Mouse (Mus musculus) CH12.LX (cell line): ENCODE results near the gene Sec16a. TPM values are rescaled to one million over a fixed set of nuclear protein-coding genes. Genes with fewer than 3 reads are reported as not detected.
A peak's percentile ranks its signal among the peaks of the same experiment; 100 is the strongest.

Experiments used
- DNase-seq: peaks from one replicate; pipeline ENCODE4 v3.0.0-alpha.2; 2013; ENCODE audit errors: extremely low read depth
- H3K27ac ChIP-seq: 2 replicates; pipeline ENCODE4 v1.5.1; 2012; ENCODE audit warnings: low read depth, mild to moderate bottlenecking, control low read depth, moderate library complexity; ENCODE audit not compliant: insufficient read depth
- H3K27me3 ChIP-seq: replicated peaks from 2 replicates; pipeline ENCODE3; 2012; ENCODE audit warnings: inconsistent platforms
- H3K36me3 ChIP-seq, 2 experiments: replicated peaks in 1 of 2; 2 replicates each; pipeline versions ENCODE3 to v1.6.1; 2012; ENCODE audit warnings: inconsistent platforms in 1 of 2, low read length in 1 of 2, mild to moderate bottlenecking in 1 of 2, mixed read lengths in 1 of 2, moderate library complexity in 1 of 2; ENCODE audit not compliant: control insufficient read depth in 1 of 2, insufficient read depth in 1 of 2
- H3K4me1 ChIP-seq, 2 experiments: 2 replicates each; pipeline ENCODE4 v1.6.1; 2012; ENCODE audit warnings: inconsistent platforms in 1 of 2, moderate library complexity in 1 of 2; ENCODE audit not compliant: insufficient read depth in 2 of 2, control insufficient read depth in 1 of 2
- H3K4me2 ChIP-seq: 2 replicates; pipeline ENCODE4 v1.6.1; 2012; ENCODE audit warnings: low read depth, mild to moderate bottlenecking, control low read depth; ENCODE audit not compliant: poor library complexity, insufficient read depth, severe bottlenecking
- H3K4me3 ChIP-seq, 3 experiments: fragments of 150-350 bp in 1 of 3; sonication (generic) in 1 of 3; replicated peaks in 1 of 3; 2 replicates each; pipeline versions ENCODE3 to v1.5.1; 2011 to 2012; ENCODE audit warnings: low read depth in 2 of 3, low read length in 2 of 3, mild to moderate bottlenecking in 2 of 3, moderate library complexity in 2 of 3, control low read depth in 1 of 3, improper control_type of control experiment in 1 of 3, inconsistent platforms in 1 of 3, mixed read lengths in 1 of 3; ENCODE audit not compliant: poor library complexity in 1 of 3
- H3K79me2 ChIP-seq: replicated peaks from 2 replicates; pipeline ENCODE4 v1.6.1; 2012; ENCODE audit warnings: mild to moderate bottlenecking, moderate library complexity; ENCODE audit not compliant: control insufficient read depth, poor library complexity, insufficient read depth, severe bottlenecking; ENCODE audit errors: extremely low read depth
- H3K9ac ChIP-seq: 2 replicates; pipeline ENCODE4 v1.6.1; 2012; ENCODE audit warnings: low read depth, mild to moderate bottlenecking, control low read depth, moderate library complexity; ENCODE audit not compliant: insufficient read depth
- H3K9me3 ChIP-seq: replicated peaks from 2 replicates; pipeline ENCODE3; 2012; ENCODE audit warnings: low read length, inconsistent platforms, mixed read lengths
- BHLHE40 ChIP-seq: IDR thresholded peaks from 2 replicates; pipeline ENCODE4 v1.6.1; 2011; ENCODE audit warnings: mild to moderate bottlenecking, low read depth, low read length, improper control_type of control experiment
- CHD1 ChIP-seq: IDR thresholded peaks from 2 replicates; pipeline ENCODE4 v1.6.1; 2012; ENCODE audit warnings: low read depth, low read length, improper control_type of control experiment, inconsistent platforms
- CHD2 ChIP-seq: IDR thresholded peaks from 2 replicates; pipeline ENCODE4 v1.6.1; 2011; ENCODE audit warnings: low read length, improper control_type of control experiment
- EP300 ChIP-seq: IDR thresholded peaks from 2 replicates; pipeline ENCODE4 v1.6.1; 2011; ENCODE audit warnings: low read length, improper control_type of control experiment
- GABPA ChIP-seq: IDR thresholded peaks from 2 replicates; pipeline ENCODE4 v1.6.1; 2012; ENCODE audit warnings: low read depth, low read length, improper control_type of control experiment, inconsistent platforms; ENCODE audit not compliant: insufficient replicate concordance
- HCFC1 ChIP-seq: IDR thresholded peaks from 2 replicates; pipeline ENCODE4 v1.6.1; 2012; ENCODE audit warnings: low read depth, mild to moderate bottlenecking, inconsistent platforms, low read length, improper control_type of control experiment
- MAFK ChIP-seq: IDR thresholded peaks from 2 replicates; pipeline ENCODE4 v1.6.1; 2011; ENCODE audit warnings: low read length, improper control_type of control experiment; ENCODE audit not compliant: insufficient replicate concordance
- MAX ChIP-seq: IDR thresholded peaks from 2 replicates; pipeline ENCODE4 v1.6.1; 2011; ENCODE audit warnings: low read length, improper control_type of control experiment
- MXI1 ChIP-seq: IDR thresholded peaks from 2 replicates; pipeline ENCODE4 v1.6.1; 2011; ENCODE audit warnings: mild to moderate bottlenecking, low read depth, low read length, improper control_type of control experiment
- MYC ChIP-seq: IDR thresholded peaks from 2 replicates; pipeline ENCODE4 v1.6.1; 2011; ENCODE audit warnings: low read depth, mild to moderate bottlenecking, improper control_type of control experiment, low read length
- POLR2A ChIP-seq: IDR thresholded peaks from 2 replicates; pipeline ENCODE4 v1.6.1; 2011; ENCODE audit warnings: low read depth, mild to moderate bottlenecking, improper control_type of control experiment, low read length
- POLR2AphosphoS2 ChIP-seq: IDR thresholded peaks from 2 replicates; pipeline ENCODE4 v1.6.1; 2011; ENCODE audit warnings: low read depth, low read length, improper control_type of control experiment
- UBTF ChIP-seq: IDR thresholded peaks from 2 replicates; pipeline ENCODE4 v1.6.1; 2012; ENCODE audit warnings: low read depth, mild to moderate bottlenecking, inconsistent platforms, low read length, improper control_type of control experiment, moderate library complexity
- ZC3H11A ChIP-seq: IDR thresholded peaks from 2 replicates; pipeline ENCODE4 v1.6.1; 2012; ENCODE audit warnings: low read depth, mild to moderate bottlenecking, inconsistent platforms, low read length, improper control_type of control experiment
- ZKSCAN1 ChIP-seq: IDR thresholded peaks from 2 replicates; pipeline ENCODE4 v1.6.1; 2012; ENCODE audit warnings: low read depth, inconsistent platforms, low read length, improper control_type of control experiment, borderline replicate concordance
- ZNF384 ChIP-seq: IDR thresholded peaks from 2 replicates; pipeline ENCODE4 v1.6.1; 2012; ENCODE audit warnings: low read depth, low read length, improper control_type of control experiment, inconsistent platforms
- dilution Hi-C: fragments of 300-500 bp; cut with MboI; formaldehyde crosslinking; loops from 2 replicates; pipeline ENCODE4 v1.14.3; 2020; ENCODE audit warnings: low sequenced_read_pairs; ENCODE audit not compliant: extremely low pct_unique_long_range_greater_than_20kb, extremely low pct_ligation_motif_present
- in situ Hi-C: fragments of 300-500 bp; cut with MboI; formaldehyde crosslinking; loops from 3 replicates; pipeline ENCODE4 v1.14.3; 2019; ENCODE audit warnings: low sequenced_read_pairs, low pct_ligation_motif_present, low pct_unique_long_range_greater_than_20kb, mixed read lengths
- polyA plus RNA-seq: library from polyadenylated mRNA; unstranded; fragments of >175 nt; gene quantifications from 2 replicates; pipeline ENCODE4 v1.2.1, GENCODE M21; 2012; ENCODE audit warnings: low read depth; ENCODE audit not compliant: insufficient read length
- total RNA-seq, 2 experiments: library from RNA; depleted of rRNA; stranded (reverse); fragments of 300-350 nt in 1 of 2; fragments of >200 nt in 1 of 2; gene quantifications; 2 replicates each; pipeline ENCODE4 v1.2.3; 2012 to 2014

Gene Sec16a
- total and polyA plus RNA-seq, 3 experiments: 22.8 to 38.9 (median 31.8) TPM

- H3K36me3 ChIP-seq: peaks cover 15 to 25% of the 10 kb centered on the region in 2 experiments
- H3K4me1 ChIP-seq: peaks cover 71 to 87% of the 10 kb centered on the region in 2 experiments
- H3K79me2 ChIP-seq: peaks cover 5% of the 10 kb centered on the region
- H3K9ac ChIP-seq: peak overlapping the region; percentile 33
- H3K27me3 ChIP-seq: no peaks in the 10 kb centered on the region
- peak overlapping the region; percentile 79 for H3K27ac ChIP-seq
- peaks cover 1% of the 10 kb centered on the region for H3K9me3 ChIP-seq
- TF ChIP-seq MAX (no peak), ZKSCAN1 (no peak), BHLHE40 (no peak)
- dilution Hi-C loops (no loop called here), in situ Hi-C loops (no loop called here)
- H3K4me3 ChIP-seq: peak overlapping the region in 1 of 3 experiments; percentile 12
- no peak for DNase-seq
- peak overlapping the region; percentile 63 for H3K4me2 ChIP-seq
Measured at GRCm38 (mm10) chr2:26486264-26486810, 41.3 kb upstream of the Sec16a start.

GRCm38 (mm10) chr2:26485710-26486109, 40.7 kb upstream of the Sec16a start:
- dilution Hi-C loops (no loop called here), in situ Hi-C loops (no loop called here)
- Histone ChIP-seq H3K4me2 (peak overlapping the region; percentile 63), H3K4me1 (peaks cover 76 to 88% of the 10 kb centered on the region in 2 experiments), H3K4me3 (no peak overlapping the region), H3K27me3 (no peaks in the 10 kb centered on the region), H3K79me2 (peaks cover 5% of the 10 kb centered on the region), H3K27ac (peak overlapping the region; percentile 79; the same call in 1 of the 2 replicates), H3K36me3 (peaks cover 21 to 30% of the 10 kb centered on the region in 2 experiments), H3K9me3 (peaks cover 4% of the 10 kb centered on the region), H3K9ac (no peak overlapping the region; the same call in 1 of the 2 replicates)
- no peak for DNase-seq
- TF ChIP-seq UBTF: no peak
- TF ChIP-seq CHD2: peak; percentile 53; the same call in 1 of the 2 replicates
- TF ChIP-seq BHLHE40: peak; percentile 18; the same call in 1 of the 2 replicates
- no peak for TF ChIP-seq ZC3H11A
- no peak for TF ChIP-seq MAFK
- no peak for TF ChIP-seq CHD1

- in situ Hi-C loops (no loop called here), dilution Hi-C loops (no loop called here)
- H3K36me3 ChIP-seq: peaks cover 25 to 30% of the 10 kb centered on the region in 2 experiments
- peaks cover 5% of the 10 kb centered on the region for H3K79me2 ChIP-seq
- no peak overlapping the region for H3K4me2 ChIP-seq
- peak overlapping the region; percentile 18 for H3K27ac ChIP-seq
- H3K27me3 ChIP-seq: no peaks in the 10 kb centered on the region
- H3K4me3 ChIP-seq: peak overlapping the region in 1 of 3 experiments; percentile 38
- H3K4me1 ChIP-seq: peaks cover 73 to 88% of the 10 kb centered on the region in 2 experiments
- TF ChIP-seq MXI1 (no peak), MYC (no peak), POLR2AphosphoS2 (no peak), GABPA (no peak), ZNF384 (no peak), UBTF (no peak), HCFC1 (no peak), CHD2 (no peak), POLR2A (no peak), EP300 (no peak)
- TF ChIP-seq, all 38 proteins: peak for 0
- Histone ChIP-seq H3K9ac (no peak overlapping the region; the same call in 1 of the 2 replicates), H3K9me3 (peaks cover 4% of the 10 kb centered on the region)
- no peak for DNase-seq
Measured at GRCm38 (mm10) chr2:26485278-26485677, 40.3 kb upstream of the Sec16a start.
